Mouse (Mus musculus) thymus, adult 2 months (tissue): ENCODE results near the gene Gm10118.

ENCODE experiments used
- CTCF ChIP-seq: fragments of 200-500 bp; IDR thresholded peaks from 2 replicates; pipeline ENCODE4 v1.5.1; 2012; ENCODE audit warnings: mild to moderate bottlenecking, control low read depth, low read length, moderate library complexity, borderline replicate concordance; ENCODE audit not compliant: control insufficient read depth, poor library complexity, insufficient read depth; ENCODE audit errors: extremely low read depth
- POLR2A ChIP-seq: fragments of 200-500 bp; IDR thresholded peaks from 2 replicates; pipeline ENCODE4 v1.6.1; 2012; ENCODE audit warnings: mild to moderate bottlenecking, low read length, control low read depth, moderate library complexity; ENCODE audit not compliant: control insufficient read depth, poor library complexity, insufficient read depth; ENCODE audit errors: extremely low read depth

GRCm38 (mm10) chr10:63950867-63951266 lies 23.6 kb upstream of the Gm10118 start:
- TF ChIP-seq POLR2A (no peak), CTCF (no peak)
